Mouse (Mus musculus) midbrain, embryonic 11.5 days (tissue): ENCODE results near the gene Blmh. TPM values are rescaled to one million over a fixed set of nuclear protein-coding genes. Genes with fewer than 3 reads are reported as not detected.
"Not testable (repeated sequence)": the region's sequence is repeated elsewhere in the genome, so short reads cannot be mapped to it uniquely, and the experiment has no call there.

Experiments used
- ATAC-seq: fragments of 200-750 bp; cut with Nextera tagmentation; 2 replicates; pipeline ENCODE4 v1.8.0; 2017; ENCODE audit warnings: moderate TSS enrichment, moderate library complexity; ENCODE audit not compliant: low FRiP score
- DNase-seq: peaks from one replicate; pipeline ENCODE4 v3.0.0; 2015; ENCODE audit warnings: low spot score; ENCODE audit errors: missing footprints
- H3K27ac ChIP-seq: fragments of 300-500 bp; sonication (generic); 2 replicates; pipeline ENCODE4 v1.5.1; 2014; ENCODE audit warnings: low read depth, low read length
- H3K27me3 ChIP-seq: fragments of 300-500 bp; sonication (generic); 2 replicates; pipeline ENCODE4 v1.6.1; 2014; ENCODE audit warnings: mild to moderate bottlenecking, low read length, moderate library complexity, mixed read lengths; ENCODE audit not compliant: control insufficient read depth, insufficient read depth
- H3K36me3 ChIP-seq: fragments of 300-500 bp; sonication (generic); 2 replicates; pipeline ENCODE4 v1.6.1; 2014; ENCODE audit warnings: mild to moderate bottlenecking, low read length, moderate library complexity, mixed read lengths; ENCODE audit not compliant: control insufficient read depth, insufficient read depth
- H3K4me1 ChIP-seq: fragments of 300-500 bp; sonication (generic); 2 replicates; pipeline ENCODE4 v1.6.1; 2014; ENCODE audit warnings: low read length; ENCODE audit not compliant: control insufficient read depth, insufficient read depth
- H3K4me2 ChIP-seq: fragments of 300-500 bp; sonication (generic); 2 replicates; pipeline ENCODE4 v1.6.1; 2014; ENCODE audit warnings: mild to moderate bottlenecking, moderate library complexity
- H3K4me3 ChIP-seq: fragments of 300-500 bp; sonication (generic); 2 replicates; pipeline ENCODE4 v1.5.1; 2014; ENCODE audit warnings: low read depth, low read length
- H3K9ac ChIP-seq: fragments of 300-500 bp; sonication (generic); 2 replicates; pipeline ENCODE4 v1.6.1; 2014; ENCODE audit warnings: low read length
- H3K9me3 ChIP-seq: fragments of 300-500 bp; sonication (generic); 2 replicates; pipeline ENCODE4 v1.6.1; 2016; ENCODE audit warnings: low read length; ENCODE audit not compliant: control insufficient read depth
- WGBS: fragments of 180-500 bp; shearing (Covaris S2); extraction: QIAGEN DNeasy Blood & Tissue Kit; methylation state at CpG from one replicate; pipeline ENCODE4 v1.1.7; 2014; 5-methylcytosine and 5-hydroxymethylcytosine counted together
- polyA plus RNA-seq: library from polyadenylated mRNA; unstranded; fragments of >200 nt; fragmentation: Nextera tagmentation; extraction: Ambion mirVana; gene quantifications from 2 replicates; pipeline ENCODE4 v1.2.1, GENCODE M21; 2014

Gene Blmh
- polyA plus RNA-seq, 1 experiment from 2014 or later = 183 TPM

GRCm38 (mm10) chr11:76911325-76912054 lies 13.1 kb upstream of the Blmh start:
- no peak for DNase-seq

DNA sequence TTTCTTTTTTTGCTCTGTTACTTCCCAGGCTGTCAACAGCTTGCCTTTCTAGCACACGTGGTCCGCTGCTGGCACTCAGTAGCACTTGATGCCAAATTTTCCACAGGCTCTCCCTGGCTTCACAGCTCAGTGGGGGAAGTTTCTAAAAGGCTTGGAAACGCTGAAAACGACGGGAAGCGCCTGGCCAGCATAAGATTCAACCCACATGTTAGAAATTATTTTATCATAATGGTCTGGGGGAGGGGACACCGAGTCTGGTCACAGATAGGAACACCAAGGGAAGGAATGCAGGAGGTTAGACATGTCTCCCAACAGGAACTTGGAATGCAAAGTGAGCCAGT lies 12.6 kb upstream of the Blmh start:
- 63% methylated on average over 7 of the region's 7 CpGs for WGBS
- Histone ChIP-seq H3K9me3 (no peaks in the 10 kb centered on the region), H3K36me3 (no peaks in the 10 kb centered on the region), H3K27me3 (no peaks in the 10 kb centered on the region), H3K9ac (no peak overlapping the region), H3K4me1 (no peaks in the 10 kb centered on the region), H3K4me3 (no peak overlapping the region), H3K4me2 (no peak overlapping the region), H3K27ac (no peak overlapping the region)
- ATAC-seq (no peak), DNase-seq (no peak)

More at GRCm38 (mm10) chr11:76911325-76912054, 13.1 kb upstream of the Blmh start:
- WGBS = 43% methylated on average over 3 of the region's 3 CpGs
- Histone ChIP-seq H3K4me2 (no peak overlapping the region), H3K27me3 (no peaks in the 10 kb centered on the region), H3K27ac (no peak overlapping the region), H3K4me1 (no peaks in the 10 kb centered on the region), H3K9me3 (no peaks in the 10 kb centered on the region), H3K36me3 (no peaks in the 10 kb centered on the region), H3K4me3 (no peak overlapping the region), H3K9ac (no peak overlapping the region)
- no peak for ATAC-seq

GRCm38 (mm10) chr11:76914366-76914765 lies 10.2 kb upstream of the Blmh start:
- 85% methylated on average over 7 of the region's 7 CpGs for whole genome bisulfite sequencing
- ATAC-seq (no peak), DNase-seq (no peak)
- no peaks in the 10 kb centered on the region for H3K36me3 ChIP-seq
- no peak overlapping the region for H3K27ac ChIP-seq
- no peaks in the 10 kb centered on the region for H3K27me3 ChIP-seq
- H3K9me3 ChIP-seq = no peaks in the 10 kb centered on the region
- H3K9ac ChIP-seq = no peak overlapping the region
- H3K4me3 ChIP-seq = no peak overlapping the region
- no peaks in the 10 kb centered on the region for H3K4me1 ChIP-seq
- no peak overlapping the region for H3K4me2 ChIP-seq

DNA sequence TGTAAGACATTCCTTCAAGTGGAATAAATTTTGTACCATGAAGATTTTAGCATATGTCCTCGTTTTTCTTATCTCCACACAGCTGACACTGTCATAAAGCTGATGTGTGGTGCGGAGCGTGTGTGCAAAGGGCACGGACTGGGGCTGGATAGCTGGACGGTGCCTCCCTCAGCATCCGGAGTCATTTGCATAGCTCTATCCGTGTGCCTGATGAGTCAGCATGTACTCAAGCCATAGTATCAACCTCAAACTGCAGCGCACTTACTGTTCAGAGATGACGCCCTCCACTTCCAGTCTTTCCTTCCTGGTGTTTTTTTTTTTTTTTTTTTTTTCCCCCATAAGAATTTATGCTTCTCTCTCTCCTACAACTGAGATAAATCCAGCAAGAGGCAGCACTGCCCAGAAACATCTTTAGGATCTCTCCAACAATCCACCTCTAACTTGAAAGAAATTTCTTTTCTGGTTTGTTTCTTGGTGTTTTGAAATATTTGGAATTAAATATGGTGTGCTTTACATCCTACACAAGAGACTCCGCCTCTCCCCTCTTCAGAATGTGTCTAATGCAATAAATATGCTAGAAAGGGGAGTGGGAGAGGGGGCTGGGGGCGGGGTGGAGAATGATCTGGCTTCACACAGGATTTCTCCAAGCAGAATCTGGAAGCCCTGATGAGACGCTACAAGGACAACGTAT lies 7.9 kb upstream of the Blmh start:
- H3K9ac ChIP-seq = no peak overlapping the region
- H3K4me2 ChIP-seq = no peak overlapping the region
- H3K4me1 ChIP-seq = no peaks in the 10 kb centered on the region
- ATAC-seq = no peak
- H3K27me3 ChIP-seq = no peaks in the 10 kb centered on the region
- no peaks in the 10 kb centered on the region for H3K36me3 ChIP-seq
- 44% methylated on average over 13 of the region's 13 CpGs for WGBS
- H3K27ac ChIP-seq = no peak overlapping the region
- H3K9me3 ChIP-seq = no peaks in the 10 kb centered on the region
- no peak overlapping the region for H3K4me3 ChIP-seq
- no peak for DNase-seq

GRCm38 (mm10) chr11:76917230-76917548 lies 7.4 kb upstream of the Blmh start:
- no peaks in the 10 kb centered on the region for H3K4me1 ChIP-seq
- WGBS = 43% methylated on average over 3 of the region's 3 CpGs
- no peak overlapping the region for H3K4me2 ChIP-seq
- no peak overlapping the region for H3K9ac ChIP-seq
- H3K27me3 ChIP-seq = no peaks in the 10 kb centered on the region
- no peak overlapping the region for H3K27ac ChIP-seq
- H3K4me3 ChIP-seq = no peak overlapping the region
- no peak for DNase-seq
- H3K36me3 ChIP-seq = no peaks in the 10 kb centered on the region
- no peaks in the 10 kb centered on the region for H3K9me3 ChIP-seq
- no peak for ATAC-seq

DNA sequence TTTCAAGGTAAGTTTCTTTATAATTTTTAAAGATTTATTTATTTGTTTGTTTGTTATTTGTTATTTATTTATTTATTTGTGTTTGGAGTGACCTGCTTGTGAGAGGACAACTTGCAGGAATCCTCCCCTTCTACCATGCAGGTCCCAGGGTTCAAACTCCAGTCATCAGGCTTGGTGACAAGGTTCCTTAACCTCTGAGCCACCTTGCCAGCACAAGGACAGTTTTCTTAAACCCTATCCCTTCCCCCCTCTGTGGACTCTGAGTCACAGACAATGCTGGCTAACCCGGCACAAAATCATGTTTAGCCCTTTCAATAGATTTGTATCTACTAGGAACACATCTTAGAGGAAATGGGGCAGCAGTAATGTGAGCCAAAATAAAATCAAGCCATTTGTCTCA lies 4.0 kb upstream of the Blmh start:
- 65% methylated on average over 1 of the region's 1 CpGs for WGBS
- no peak for DNase-seq

GRCm38 (mm10) chr11:76928586-76928985 lies 4.0 kb downstream of the Blmh start:
- DNase-seq, H3K4me1 ChIP-seq, H3K27me3 ChIP-seq, ATAC-seq, H3K4me2 ChIP-seq, H3K27ac ChIP-seq, H3K36me3 ChIP-seq, H3K4me3 ChIP-seq, H3K9me3 ChIP-seq, H3K9ac ChIP-seq: not testable (repeated sequence)
- 93% methylated on average over 8 of the region's 8 CpGs for WGBS

More for the DNA sequence above, 4.0 kb upstream of the Blmh start:
- Histone ChIP-seq H3K27ac (no peak overlapping the region), H3K9me3 (no peaks in the 10 kb centered on the region), H3K9ac (no peak overlapping the region), H3K4me1 (no peaks in the 10 kb centered on the region), H3K4me2 (no peak overlapping the region), H3K4me3 (no peak overlapping the region), H3K36me3 (no peaks in the 10 kb centered on the region), H3K27me3 (no peaks in the 10 kb centered on the region)
- ATAC-seq = no peak

DNA sequence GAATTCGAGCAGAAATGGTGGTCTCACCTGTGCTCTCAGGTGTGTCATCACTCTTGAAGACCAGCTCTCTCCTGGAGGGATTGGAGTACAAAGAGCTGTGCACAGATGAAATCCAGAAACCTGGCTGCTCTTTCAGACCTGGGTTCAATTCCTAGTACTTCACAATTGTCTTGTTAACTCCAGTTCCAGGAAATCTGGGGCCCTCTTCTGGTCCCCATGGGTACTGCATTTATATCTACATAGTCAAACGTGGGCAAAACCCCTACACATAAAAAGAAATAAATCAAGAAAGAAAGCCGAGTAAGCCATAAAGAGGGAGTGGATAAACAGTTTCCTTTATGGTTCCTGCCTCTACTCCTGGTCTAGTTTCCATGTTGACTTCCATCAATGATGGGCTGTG lies 8.6 kb downstream of the Blmh start:
- Histone ChIP-seq H3K27me3 (no peaks in the 10 kb centered on the region), H3K4me1 (no peaks in the 10 kb centered on the region), H3K9me3 (no peaks in the 10 kb centered on the region), H3K36me3 (no peaks in the 10 kb centered on the region), H3K4me2 (no peak overlapping the region), H3K4me3 (no peak overlapping the region), H3K9ac (no peak overlapping the region), H3K27ac (no peak overlapping the region)
- DNase-seq (no peak), ATAC-seq (no peak)
- 73% methylated on average over 3 of the region's 3 CpGs for WGBS

DNA sequence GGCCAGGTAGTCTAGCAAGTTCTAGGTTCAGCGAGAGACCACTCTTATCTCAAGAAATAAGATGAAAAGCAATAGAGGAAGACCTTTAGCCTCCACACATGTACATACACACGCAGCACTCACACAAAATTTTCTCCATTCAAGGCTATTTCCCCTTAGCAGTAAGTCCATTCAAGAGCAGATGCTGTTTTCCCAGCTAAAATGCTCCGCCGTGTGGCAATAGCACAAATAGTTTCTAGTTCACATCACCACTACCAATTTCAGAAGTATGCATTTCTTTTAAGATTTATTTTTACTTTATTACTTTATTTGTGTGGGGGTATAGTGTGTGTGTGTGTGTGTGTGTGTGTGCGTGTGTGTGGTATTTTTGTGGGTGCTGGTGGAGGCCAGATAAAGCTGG lies 12.0 kb downstream of the Blmh start:
- H3K4me1 ChIP-seq = no peaks in the 10 kb centered on the region
- H3K9ac ChIP-seq = no peak overlapping the region
- no peak overlapping the region for H3K4me3 ChIP-seq
- no peak overlapping the region for H3K4me2 ChIP-seq
- no peaks in the 10 kb centered on the region for H3K9me3 ChIP-seq
- H3K27me3 ChIP-seq = no peaks in the 10 kb centered on the region
- no peaks in the 10 kb centered on the region for H3K36me3 ChIP-seq
- 76% methylated on average over 5 of the region's 5 CpGs for WGBS
- no peak overlapping the region for H3K27ac ChIP-seq
- DNase-seq = no peak
- no peak for ATAC-seq
